Mouse (Mus musculus): Measurements from ENCODE around the gene Prrg1.
"Not testable (repeated sequence)": the region's sequence is repeated elsewhere in the genome, so short reads cannot be mapped to it uniquely, and the experiment has no call there.

Gene Prrg1

GRCm38 (mm10) chrX:78583202-78584004, at the start of gene Prrg1:
Gene Prrg1 (minus strand): TSS chrX:78583896.
- peak; percentile 33 to 41 for DNase-seq (ENCODE audit: low spot score in 2 of 2)

- DNase-seq (ENCODE audit: low spot score in 2 of 2), result no peak
Observed at GRCm38 (mm10) chrX:78605814-78606213, 22.1 kb upstream of the Prrg1 start.

- DNase-seq (ENCODE audit: low spot score in 2 of 2), result no peak
Observed at GRCm38 (mm10) chrX:78593138-78593537, 9.4 kb upstream of the Prrg1 start.

- no peak for DNase-seq (ENCODE audit: low spot score in 2 of 2)
Observed at GRCm38 (mm10) chrX:78582854-78583201, 868 bp downstream of the Prrg1 start.

GRCm38 (mm10) chrX:78563451-78563850, 20.2 kb downstream of the Prrg1 start:
- DNase-seq (ENCODE audit: low spot score in 2 of 2), result no peak

GRCm38 (mm10) chrX:78553399-78553798, 30.3 kb downstream of the Prrg1 start:
- DNase-seq (ENCODE audit: low spot score in 2 of 2), result no peak

DNA sequence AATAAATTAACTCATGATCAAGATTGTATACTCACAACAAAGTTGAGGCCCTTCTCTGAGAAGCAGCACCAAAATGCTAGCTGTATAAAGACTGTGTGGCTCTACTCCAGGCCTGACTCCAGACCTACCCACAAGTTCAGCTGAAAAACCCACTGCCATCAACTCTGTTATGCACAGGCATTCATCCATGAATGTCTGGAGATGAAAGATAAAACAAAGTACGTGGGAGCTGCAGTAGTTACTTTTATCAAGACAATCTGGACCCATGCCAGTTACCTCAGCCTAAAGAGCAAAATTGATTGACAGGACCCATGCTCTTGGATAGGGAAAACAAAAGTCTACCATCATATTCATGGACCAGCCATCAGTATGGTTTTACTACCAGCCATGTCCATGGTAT, 31.0 kb downstream of the Prrg1 start:
- DNase-seq (ENCODE audit: low spot score in 2 of 2), result no peak

- DNase-seq (ENCODE audit: low spot score in 2 of 2), result no peak
Observed at GRCm38 (mm10) chrX:78547696-78548095, 36.0 kb downstream of the Prrg1 start.

GRCm38 (mm10) chrX:78539734-78540133, 44.0 kb downstream of the Prrg1 start:
- DNase-seq (ENCODE audit: low spot score in 2 of 2), result no peak

DNA sequence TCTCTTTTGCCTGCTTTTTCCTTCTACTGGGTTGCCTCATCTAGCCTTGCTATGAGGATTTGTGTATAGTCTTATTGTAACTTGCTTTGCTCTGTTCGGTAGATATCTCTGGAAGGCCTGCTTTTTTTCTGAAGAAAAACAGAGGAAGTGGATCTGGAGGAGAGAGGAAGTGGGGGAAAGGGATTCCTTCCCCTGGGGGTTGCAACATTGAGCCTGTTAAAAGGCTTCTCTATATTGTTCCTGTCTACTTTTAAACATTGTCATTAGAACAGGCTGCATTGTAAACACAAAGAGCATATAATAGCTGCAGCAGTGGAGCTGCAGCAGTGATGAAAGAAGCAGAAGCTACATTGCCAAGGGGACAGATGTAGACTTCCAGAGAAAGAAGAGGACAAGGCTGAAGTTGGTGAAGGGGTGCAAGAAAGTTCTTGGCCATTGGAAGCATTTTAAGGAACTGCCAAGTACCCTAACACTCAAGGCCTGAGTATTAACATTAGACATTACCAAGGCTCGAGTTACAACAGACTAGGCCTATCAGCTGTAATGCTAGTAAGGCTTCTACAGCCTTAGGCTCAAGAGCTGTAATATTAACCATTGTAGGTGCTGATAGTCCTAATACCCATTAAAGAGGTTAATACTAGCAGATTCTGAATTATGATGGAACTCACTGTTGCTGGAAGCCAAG, 44.9 kb downstream of the Prrg1 start:
- no peak for DNase-seq (ENCODE audit: low spot score in 2 of 2)

DNA sequence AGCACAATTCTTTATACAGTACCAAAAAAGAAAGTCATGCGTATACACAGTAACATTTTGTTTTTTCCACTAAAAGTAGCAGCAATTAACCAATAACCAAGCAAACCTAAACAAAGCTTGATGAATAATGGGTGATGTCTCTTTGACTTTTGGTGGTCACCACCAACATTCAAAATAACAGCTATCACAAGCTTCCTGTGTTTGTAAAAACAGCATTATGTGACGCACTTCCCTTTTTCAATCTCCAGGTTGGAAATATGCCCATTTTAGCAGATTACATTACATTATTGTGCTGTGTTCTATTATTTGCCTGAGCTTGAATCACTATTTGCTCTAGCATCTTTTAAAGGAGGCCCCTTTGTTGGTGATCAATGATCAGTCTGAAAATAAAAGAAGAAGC, 65.4 kb downstream of the Prrg1 start:
- no peak for DNase-seq (ENCODE audit: low spot score in 2 of 2)

- no peak for DNase-seq (ENCODE audit: low spot score in 2 of 2)
Observed at GRCm38 (mm10) chrX:78482987-78483386, 100.7 kb downstream of the Prrg1 start.

DNA sequence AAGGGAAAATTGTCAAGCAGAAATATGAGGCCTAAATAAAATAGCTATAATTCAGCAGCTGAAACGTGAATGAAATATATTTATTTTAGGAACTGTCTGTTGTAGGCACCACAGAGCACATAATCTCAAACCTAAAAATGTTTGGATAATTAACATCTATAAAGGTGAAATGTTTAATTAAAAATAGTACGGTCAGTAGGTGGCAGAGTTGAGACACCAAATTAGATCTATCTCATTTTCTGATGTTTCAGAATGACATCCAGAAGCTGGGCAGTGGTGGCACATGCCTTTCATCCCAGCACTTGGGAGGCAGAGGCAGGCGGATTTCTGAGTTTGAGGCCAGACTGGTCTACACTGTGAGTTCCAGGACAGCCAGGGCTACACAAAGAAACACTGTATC, 104.0 kb downstream of the Prrg1 start:
- no peak for DNase-seq (ENCODE audit: low spot score in 2 of 2)

DNA sequence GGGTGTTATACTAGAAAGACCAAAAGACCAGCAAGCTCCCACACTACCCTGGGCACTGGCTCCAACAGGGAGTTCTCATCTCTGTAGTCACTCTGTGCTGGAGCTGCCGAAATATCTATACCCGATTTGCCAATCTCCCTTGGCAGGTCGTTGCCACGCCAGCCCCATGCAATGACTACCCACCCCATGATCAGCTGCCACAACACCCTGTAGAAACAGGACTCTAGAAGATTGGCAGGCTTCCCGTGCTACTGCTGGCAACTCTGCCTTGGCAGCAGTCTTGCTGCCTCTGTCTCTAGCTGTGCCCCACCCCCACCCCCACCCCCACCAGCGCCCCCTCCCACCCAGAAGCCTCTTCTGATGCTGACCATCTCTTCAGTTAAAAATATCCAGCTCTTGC, 149.3 kb downstream of the Prrg1 start:
- DNase-seq (ENCODE audit: low spot score in 2 of 2), result no peak

- DNase-seq (ENCODE audit: low spot score in 2 of 2), result not testable (repeated sequence)
Observed at GRCm38 (mm10) chrX:78403346-78403745, 180.3 kb downstream of the Prrg1 start.
